Mouse (Mus musculus): ENCODE measurements around the gene F2rl1. TPM values are rescaled to one million over a fixed set of nuclear protein-coding genes. Genes with fewer than 3 reads are reported as not detected.

Gene F2rl1
- polyA plus RNA-seq, 1 experiment from 2014 or later: 0.85 TPM

- H3K9me3 ChIP-seq (ENCODE audit: control insufficient read depth, low read length): no peaks in the 10 kb centered on the region
These were observed 32.3 kb upstream of the F2rl1 start for GRCm38 (mm10) chr13:95557326-95557725.

GRCm38 (mm10) chr13:95553885-95554492 is 29.0 kb upstream of the F2rl1 start:
- Histone ChIP-seq H3K36me3 (ENCODE audit: control insufficient read depth, insufficient read depth, low read length) (no peaks in the 10 kb centered on the region), H3K27me3 (ENCODE audit: control insufficient read depth, insufficient read depth, low read length) (no peaks in the 10 kb centered on the region), H3K27ac (replicated peaks in 1 of 2; ENCODE audit: control insufficient read depth in 1 of 2, insufficient read depth in 1 of 2, low read depth in 2 of 2, low read length in 2 of 2) (no peak overlapping the region), H3K9me3 (ENCODE audit: control insufficient read depth, low read length) (no peaks in the 10 kb centered on the region), H3K4me2 (ENCODE audit: low read length) (no peak overlapping the region), H3K4me3 (ENCODE audit: control insufficient read depth in 1 of 2, insufficient read depth in 1 of 2, low read depth in 1 of 2, low read length in 2 of 2) (no peak overlapping the region), H3K9ac (ENCODE audit: low read length) (no peak overlapping the region), H3K4me1 (ENCODE audit: control insufficient read depth in 2 of 2, insufficient read depth in 2 of 2, low read length in 2 of 2) (peaks cover 0 to 4% of the 10 kb centered on the region in 2 experiments; a peak in 1 of 4 replicates)
- ATAC-seq (ENCODE audit: insufficient number of reproducible peaks, insufficient read depth, low FRiP score, low read depth): no peak
- 82% methylated on average over 11 of the region's 11 CpGs for WGBS

More at GRCm38 (mm10) chr13:95557326-95557725, 32.3 kb upstream of the F2rl1 start:
- H3K4me2 ChIP-seq (ENCODE audit: low read length): no peak overlapping the region
- no peak overlapping the region for H3K9ac ChIP-seq (ENCODE audit: low read length)
- no peak overlapping the region for H3K27ac ChIP-seq (replicated peaks in 1 of 2; ENCODE audit: control insufficient read depth in 1 of 2, insufficient read depth in 1 of 2, low read depth in 2 of 2, low read length in 2 of 2)
- H3K27me3 ChIP-seq (ENCODE audit: control insufficient read depth, insufficient read depth, low read length): no peaks in the 10 kb centered on the region
- no peaks in the 10 kb centered on the region for H3K4me1 ChIP-seq (ENCODE audit: control insufficient read depth in 2 of 2, insufficient read depth in 2 of 2, low read length in 2 of 2)
- WGBS: 52% methylated on average over 7 of the region's 7 CpGs
- H3K4me3 ChIP-seq (ENCODE audit: control insufficient read depth in 1 of 2, insufficient read depth in 1 of 2, low read depth in 1 of 2, low read length in 2 of 2): no peak overlapping the region
- no peak for ATAC-seq (ENCODE audit: insufficient number of reproducible peaks, insufficient read depth, low FRiP score, low read depth)
- no peaks in the 10 kb centered on the region for H3K36me3 ChIP-seq (ENCODE audit: control insufficient read depth, insufficient read depth, low read length)

GRCm38 (mm10) chr13:95550636-95551370 is 25.8 kb upstream of the F2rl1 start:
- Histone ChIP-seq H3K27ac (replicated peaks in 1 of 2; ENCODE audit: control insufficient read depth in 1 of 2, insufficient read depth in 1 of 2, low read depth in 2 of 2, low read length in 2 of 2) (no peak overlapping the region), H3K36me3 (ENCODE audit: control insufficient read depth, insufficient read depth, low read length) (no peaks in the 10 kb centered on the region), H3K4me1 (ENCODE audit: control insufficient read depth in 2 of 2, insufficient read depth in 2 of 2, low read length in 2 of 2) (peaks cover 4 to 14% of the 10 kb centered on the region in 2 experiments), H3K4me3 (ENCODE audit: control insufficient read depth in 1 of 2, insufficient read depth in 1 of 2, low read depth in 1 of 2, low read length in 2 of 2) (no peak overlapping the region), H3K9ac (ENCODE audit: low read length) (no peak overlapping the region), H3K4me2 (ENCODE audit: low read length) (no peak overlapping the region), H3K27me3 (ENCODE audit: control insufficient read depth, insufficient read depth, low read length) (no peaks in the 10 kb centered on the region), H3K9me3 (ENCODE audit: control insufficient read depth, low read length) (no peaks in the 10 kb centered on the region)
- 68% methylated on average over 2 of the region's 2 CpGs for whole genome bisulfite sequencing
- ATAC-seq (ENCODE audit: insufficient number of reproducible peaks, insufficient read depth, low FRiP score, low read depth): no peak

- Histone ChIP-seq H3K9me3 (ENCODE audit: control insufficient read depth, low read length) (no peaks in the 10 kb centered on the region), H3K4me3 (ENCODE audit: control insufficient read depth in 1 of 2, insufficient read depth in 1 of 2, low read depth in 1 of 2, low read length in 2 of 2) (no peak overlapping the region), H3K4me2 (ENCODE audit: low read length) (no peak overlapping the region), H3K4me1 (ENCODE audit: control insufficient read depth in 2 of 2, insufficient read depth in 2 of 2, low read length in 2 of 2) (peaks cover 4 to 14% of the 10 kb centered on the region in 2 experiments), H3K27ac (replicated peaks in 1 of 2; ENCODE audit: control insufficient read depth in 1 of 2, insufficient read depth in 1 of 2, low read depth in 2 of 2, low read length in 2 of 2) (no peak overlapping the region), H3K27me3 (ENCODE audit: control insufficient read depth, insufficient read depth, low read length) (no peaks in the 10 kb centered on the region), H3K9ac (ENCODE audit: low read length) (no peak overlapping the region; the same call in 1 of the 2 replicates), H3K36me3 (ENCODE audit: control insufficient read depth, insufficient read depth, low read length) (no peaks in the 10 kb centered on the region)
- WGBS: 26% methylated on average over 3 of the region's 3 CpGs
- no peak for ATAC-seq (ENCODE audit: insufficient number of reproducible peaks, insufficient read depth, low FRiP score, low read depth)
These were observed 24.4 kb upstream of the F2rl1 start for GRCm38 (mm10) chr13:95549421-95549820.

GRCm38 (mm10) chr13:95548856-95549255 is 23.8 kb upstream of the F2rl1 start:
- no peak overlapping the region for H3K9ac ChIP-seq (ENCODE audit: low read length)
- no peak overlapping the region for H3K27ac ChIP-seq (replicated peaks in 1 of 2; ENCODE audit: control insufficient read depth in 1 of 2, insufficient read depth in 1 of 2, low read depth in 2 of 2, low read length in 2 of 2)
- no peaks in the 10 kb centered on the region for H3K9me3 ChIP-seq (ENCODE audit: control insufficient read depth, low read length)
- peak overlapping the region; percentile 49 for H3K4me2 ChIP-seq (ENCODE audit: low read length)
- no peak overlapping the region; a peak in 2 of 4 replicates for H3K4me3 ChIP-seq (ENCODE audit: control insufficient read depth in 1 of 2, insufficient read depth in 1 of 2, low read depth in 1 of 2, low read length in 2 of 2)
- no peak for ATAC-seq (ENCODE audit: insufficient number of reproducible peaks, insufficient read depth, low FRiP score, low read depth)
- 21% methylated on average over 6 of the region's 6 CpGs for WGBS
- no peaks in the 10 kb centered on the region for H3K27me3 ChIP-seq (ENCODE audit: control insufficient read depth, insufficient read depth, low read length)
- H3K36me3 ChIP-seq (ENCODE audit: control insufficient read depth, insufficient read depth, low read length): no peaks in the 10 kb centered on the region
- H3K4me1 ChIP-seq (ENCODE audit: control insufficient read depth in 2 of 2, insufficient read depth in 2 of 2, low read length in 2 of 2): peaks cover 4 to 14% of the 10 kb centered on the region in 2 experiments

- Histone ChIP-seq H3K4me1 (ENCODE audit: control insufficient read depth in 2 of 2, insufficient read depth in 2 of 2, low read length in 2 of 2) (peaks cover 4 to 14% of the 10 kb centered on the region in 2 experiments), H3K36me3 (ENCODE audit: control insufficient read depth, insufficient read depth, low read length) (no peaks in the 10 kb centered on the region), H3K9ac (ENCODE audit: low read length) (no peak overlapping the region), H3K4me2 (ENCODE audit: low read length) (peak overlapping the region; percentile 49), H3K27me3 (ENCODE audit: control insufficient read depth, insufficient read depth, low read length) (no peaks in the 10 kb centered on the region), H3K27ac (replicated peaks in 1 of 2; ENCODE audit: control insufficient read depth in 1 of 2, insufficient read depth in 1 of 2, low read depth in 2 of 2, low read length in 2 of 2) (no peak overlapping the region), H3K4me3 (ENCODE audit: control insufficient read depth in 1 of 2, insufficient read depth in 1 of 2, low read depth in 1 of 2, low read length in 2 of 2) (peak overlapping the region; percentile 9 to 20; a peak in 3 of 4 replicates), H3K9me3 (ENCODE audit: control insufficient read depth, low read length) (no peaks in the 10 kb centered on the region)
- WGBS: 36% methylated on average over 20 of the region's 20 CpGs
- ATAC-seq (ENCODE audit: insufficient number of reproducible peaks, insufficient read depth, low FRiP score, low read depth): no peak
These were observed 23.3 kb upstream of the F2rl1 start for GRCm38 (mm10) chr13:95548291-95548789.

GRCm38 (mm10) chr13:95547090-95547611 is 22.1 kb upstream of the F2rl1 start:
- no peaks in the 10 kb centered on the region for H3K9me3 ChIP-seq (ENCODE audit: control insufficient read depth, low read length)
- H3K36me3 ChIP-seq (ENCODE audit: control insufficient read depth, insufficient read depth, low read length): no peaks in the 10 kb centered on the region
- H3K4me3 ChIP-seq (ENCODE audit: control insufficient read depth in 1 of 2, insufficient read depth in 1 of 2, low read depth in 1 of 2, low read length in 2 of 2): no peak overlapping the region
- WGBS: 32% methylated on average over 12 of the region's 12 CpGs
- no peak overlapping the region for H3K4me2 ChIP-seq (ENCODE audit: low read length)
- no peak overlapping the region for H3K9ac ChIP-seq (ENCODE audit: low read length)
- ATAC-seq (ENCODE audit: insufficient number of reproducible peaks, insufficient read depth, low FRiP score, low read depth): no peak
- peaks cover 4 to 14% of the 10 kb centered on the region in 2 experiments for H3K4me1 ChIP-seq (ENCODE audit: control insufficient read depth in 2 of 2, insufficient read depth in 2 of 2, low read length in 2 of 2)
- H3K27me3 ChIP-seq (ENCODE audit: control insufficient read depth, insufficient read depth, low read length): no peaks in the 10 kb centered on the region
- H3K27ac ChIP-seq (replicated peaks in 1 of 2; ENCODE audit: control insufficient read depth in 1 of 2, insufficient read depth in 1 of 2, low read depth in 2 of 2, low read length in 2 of 2): no peak overlapping the region
